Mouse (Mus musculus): ENCODE measurements around the gene Dip2a. TPM values are rescaled to one million over a fixed set of nuclear protein-coding genes. Genes with fewer than 3 reads are reported as not detected.
A peak's percentile ranks its signal among the peaks of the same experiment; 100 is the strongest.

The Dip2a gene
- polyA plus RNA-seq, 1 experiment from 2014 or later = 6.3 TPM

GRCm38 (mm10) chr10:76245106-76245505 lies 100.0 kb downstream of the Dip2a start:
- no peak overlapping the region for H3K4me2 ChIP-seq (ENCODE audit: low read length)
- H3K4me1 ChIP-seq (ENCODE audit: control insufficient read depth in 2 of 2, insufficient read depth in 2 of 2, low read length in 2 of 2) = 0 out of 4 replicates have a peak, but pooled peaks cover 0 to 3% of the 10 kb centered on the region in 2 experiments
- no peak for ATAC-seq (ENCODE audit: insufficient number of reproducible peaks, insufficient read depth, low FRiP score, low read depth)
- no peaks in the 10 kb centered on the region for H3K27me3 ChIP-seq (ENCODE audit: control insufficient read depth, insufficient read depth, low read length)
- H3K36me3 ChIP-seq (ENCODE audit: control insufficient read depth, insufficient read depth, low read length) = no peaks in the 10 kb centered on the region
- no peaks in the 10 kb centered on the region for H3K9me3 ChIP-seq (ENCODE audit: control insufficient read depth, low read length)
- H3K27ac ChIP-seq (replicated peaks in 1 of 2; ENCODE audit: control insufficient read depth in 1 of 2, insufficient read depth in 1 of 2, low read depth in 2 of 2, low read length in 2 of 2) = no peak overlapping the region
- no peak overlapping the region for H3K4me3 ChIP-seq (ENCODE audit: control insufficient read depth in 1 of 2, insufficient read depth in 1 of 2, low read depth in 1 of 2, low read length in 2 of 2)
- no peak overlapping the region for H3K9ac ChIP-seq (ENCODE audit: low read length)
- WGBS = 81% methylated on average over 2 of the region's 2 CpGs

- no peak overlapping the region for H3K27ac ChIP-seq (replicated peaks in 1 of 2; ENCODE audit: control insufficient read depth in 1 of 2, insufficient read depth in 1 of 2, low read depth in 2 of 2, low read length in 2 of 2)
- ATAC-seq (ENCODE audit: insufficient number of reproducible peaks, insufficient read depth, low FRiP score, low read depth) = no peak
- peaks cover 4 to 16% of the 10 kb centered on the region in 2 experiments for H3K4me1 ChIP-seq (ENCODE audit: control insufficient read depth in 2 of 2, insufficient read depth in 2 of 2, low read length in 2 of 2)
- H3K9ac ChIP-seq (ENCODE audit: low read length) = no peak overlapping the region
- no peaks in the 10 kb centered on the region for H3K9me3 ChIP-seq (ENCODE audit: control insufficient read depth, low read length)
- no peaks in the 10 kb centered on the region for H3K27me3 ChIP-seq (ENCODE audit: control insufficient read depth, insufficient read depth, low read length)
- H3K36me3 ChIP-seq (ENCODE audit: control insufficient read depth, insufficient read depth, low read length) = peaks cover 10% of the 10 kb centered on the region
- WGBS = 25% methylated on average over 4 of the region's 4 CpGs
- H3K4me2 ChIP-seq (ENCODE audit: low read length) = no peak overlapping the region
- no peak overlapping the region for H3K4me3 ChIP-seq (ENCODE audit: control insufficient read depth in 1 of 2, insufficient read depth in 1 of 2, low read depth in 1 of 2, low read length in 2 of 2)
Measured at GRCm38 (mm10) chr10:76239401-76239800, 105.7 kb downstream of the Dip2a start.

- Histone ChIP-seq H3K4me2 (ENCODE audit: low read length) (peak within 1 kb of the TSS; percentile 83), H3K9me3 (ENCODE audit: control insufficient read depth, low read length) (no peaks in the 10 kb centered on the region), H3K27me3 (ENCODE audit: control insufficient read depth, insufficient read depth, low read length) (no peaks in the 10 kb centered on the region), H3K9ac (ENCODE audit: low read length) (peak within 1 kb of the TSS; percentile 83), H3K4me1 (ENCODE audit: control insufficient read depth in 2 of 2, insufficient read depth in 2 of 2, low read length in 2 of 2) (peaks cover 4 to 16% of the 10 kb centered on the region in 2 experiments), H3K27ac (replicated peaks in 1 of 2; ENCODE audit: control insufficient read depth in 1 of 2, insufficient read depth in 1 of 2, low read depth in 2 of 2, low read length in 2 of 2) (peak within 1 kb of the TSS; percentile 84 to 87), H3K4me3 (ENCODE audit: control insufficient read depth in 1 of 2, insufficient read depth in 1 of 2, low read depth in 1 of 2, low read length in 2 of 2) (peak within 1 kb of the TSS; percentile 61 to 80), H3K36me3 (ENCODE audit: control insufficient read depth, insufficient read depth, low read length) (peaks cover 10% of the 10 kb centered on the region)
- WGBS = under 1% methylated on average over 47 of the region's 47 CpGs
- ATAC-seq (ENCODE audit: insufficient number of reproducible peaks, insufficient read depth, low FRiP score, low read depth) = peak; percentile 97
Measured at GRCm38 (mm10) chr10:76237341-76238225, 107.5 kb downstream of the Dip2a start, which contains the start of gene Prmt2. Prmt2 (minus strand) TSS chr10:76237865.

- WGBS = 79% methylated on average over 1 of the region's 1 CpGs
- Histone ChIP-seq H3K4me3 (ENCODE audit: control insufficient read depth in 1 of 2, insufficient read depth in 1 of 2, low read depth in 1 of 2, low read length in 2 of 2) (no peak overlapping the region), H3K27me3 (ENCODE audit: control insufficient read depth, insufficient read depth, low read length) (no peaks in the 10 kb centered on the region), H3K4me1 (ENCODE audit: control insufficient read depth in 2 of 2, insufficient read depth in 2 of 2, low read length in 2 of 2) (no peaks in the 10 kb centered on the region), H3K27ac (replicated peaks in 1 of 2; ENCODE audit: control insufficient read depth in 1 of 2, insufficient read depth in 1 of 2, low read depth in 2 of 2, low read length in 2 of 2) (no peak overlapping the region), H3K36me3 (ENCODE audit: control insufficient read depth, insufficient read depth, low read length) (peaks cover 18% of the 10 kb centered on the region), H3K4me2 (ENCODE audit: low read length) (no peak overlapping the region), H3K9ac (ENCODE audit: low read length) (no peak overlapping the region), H3K9me3 (ENCODE audit: control insufficient read depth, low read length) (no peaks in the 10 kb centered on the region)
- ATAC-seq (ENCODE audit: insufficient number of reproducible peaks, insufficient read depth, low FRiP score, low read depth) = no peak
Measured at GRCm38 (mm10) chr10:76229627-76230026, 115.5 kb downstream of the Dip2a start.

- WGBS = 89% methylated on average over 11 of the region's 11 CpGs
- no peak overlapping the region for H3K4me3 ChIP-seq (ENCODE audit: control insufficient read depth in 1 of 2, insufficient read depth in 1 of 2, low read depth in 1 of 2, low read length in 2 of 2)
- no peaks in the 10 kb centered on the region for H3K4me1 ChIP-seq (ENCODE audit: control insufficient read depth in 2 of 2, insufficient read depth in 2 of 2, low read length in 2 of 2)
- no peak overlapping the region for H3K9ac ChIP-seq (ENCODE audit: low read length)
- H3K27me3 ChIP-seq (ENCODE audit: control insufficient read depth, insufficient read depth, low read length) = no peaks in the 10 kb centered on the region
- ATAC-seq (ENCODE audit: insufficient number of reproducible peaks, insufficient read depth, low FRiP score, low read depth) = no peak
- no peak overlapping the region for H3K4me2 ChIP-seq (ENCODE audit: low read length)
- H3K36me3 ChIP-seq (ENCODE audit: control insufficient read depth, insufficient read depth, low read length) = peaks cover 54% of the 10 kb centered on the region
- H3K27ac ChIP-seq (replicated peaks in 1 of 2; ENCODE audit: control insufficient read depth in 1 of 2, insufficient read depth in 1 of 2, low read depth in 2 of 2, low read length in 2 of 2) = no peak overlapping the region
- H3K9me3 ChIP-seq (ENCODE audit: control insufficient read depth, low read length) = no peaks in the 10 kb centered on the region
Measured at GRCm38 (mm10) chr10:76225944-76226343, 119.1 kb downstream of the Dip2a start.

GRCm38 (mm10) chr10:76218240-76218639 lies 126.9 kb downstream of the Dip2a start:
- no peak for ATAC-seq (ENCODE audit: insufficient number of reproducible peaks, insufficient read depth, low FRiP score, low read depth)

GRCm38 (mm10) chr10:76217056-76217455 lies 128.0 kb downstream of the Dip2a start:
- no peak overlapping the region for H3K9ac ChIP-seq (ENCODE audit: low read length)
- ATAC-seq (ENCODE audit: insufficient number of reproducible peaks, insufficient read depth, low FRiP score, low read depth) = no peak
- H3K9me3 ChIP-seq (ENCODE audit: control insufficient read depth, low read length) = peaks cover 15% of the 10 kb centered on the region
- H3K4me1 ChIP-seq (ENCODE audit: control insufficient read depth in 2 of 2, insufficient read depth in 2 of 2, low read length in 2 of 2) = no peaks in the 10 kb centered on the region
- no peak overlapping the region for H3K4me3 ChIP-seq (ENCODE audit: control insufficient read depth in 1 of 2, insufficient read depth in 1 of 2, low read depth in 1 of 2, low read length in 2 of 2)
- peaks cover 95% of the 10 kb centered on the region for H3K36me3 ChIP-seq (ENCODE audit: control insufficient read depth, insufficient read depth, low read length)
- H3K4me2 ChIP-seq (ENCODE audit: low read length) = no peak overlapping the region
- no peak overlapping the region for H3K27ac ChIP-seq (replicated peaks in 1 of 2; ENCODE audit: control insufficient read depth in 1 of 2, insufficient read depth in 1 of 2, low read depth in 2 of 2, low read length in 2 of 2)
- H3K27me3 ChIP-seq (ENCODE audit: control insufficient read depth, insufficient read depth, low read length) = no peaks in the 10 kb centered on the region
- WGBS = 96% methylated on average over 17 of the region's 17 CpGs

More at GRCm38 (mm10) chr10:76218240-76218639, 126.9 kb downstream of the Dip2a start:
- peaks cover 15% of the 10 kb centered on the region for H3K9me3 ChIP-seq (ENCODE audit: control insufficient read depth, low read length)
- H3K27me3 ChIP-seq (ENCODE audit: control insufficient read depth, insufficient read depth, low read length) = no peaks in the 10 kb centered on the region
- 76% methylated on average over 9 of the region's 9 CpGs for WGBS
- H3K36me3 ChIP-seq (ENCODE audit: control insufficient read depth, insufficient read depth, low read length) = peaks cover 98% of the 10 kb centered on the region
- no peak overlapping the region for H3K4me3 ChIP-seq (ENCODE audit: control insufficient read depth in 1 of 2, insufficient read depth in 1 of 2, low read depth in 1 of 2, low read length in 2 of 2)
- H3K4me2 ChIP-seq (ENCODE audit: low read length) = no peak overlapping the region
- no peak overlapping the region for H3K27ac ChIP-seq (replicated peaks in 1 of 2; ENCODE audit: control insufficient read depth in 1 of 2, insufficient read depth in 1 of 2, low read depth in 2 of 2, low read length in 2 of 2)
- no peaks in the 10 kb centered on the region for H3K4me1 ChIP-seq (ENCODE audit: control insufficient read depth in 2 of 2, insufficient read depth in 2 of 2, low read length in 2 of 2)
- H3K9ac ChIP-seq (ENCODE audit: low read length) = no peak overlapping the region
